Mouse (Mus musculus) layer of hippocampus, adult 18-20 months (tissue): ENCODE measurements at regions not wholly inside any gene's neighbourhood (a gene's known extent, or its start where the extent isn't known, plus 50 kb on each side); places are given as distances from the start of the nearest gene placed in this dataset.

ENCODE experiments used
- DNase-seq, 2 experiments: peaks; one replicate each; pipeline ENCODE4 v3.0.0; 2022; ENCODE audit warnings: low spot score in 2 of 2

GRCm38 (mm10) chr14:54185265-54185830, 68.6 kb downstream of the Dad1 start:
- no peak for DNase-seq

GRCm38 (mm10) chr14:54183873-54184272, 70.0 kb downstream of the Dad1 start:
- no peak for DNase-seq

GRCm38 (mm10) chr14:54182838-54183237, 71.1 kb downstream of the Dad1 start:
- no peak for DNase-seq

DNA sequence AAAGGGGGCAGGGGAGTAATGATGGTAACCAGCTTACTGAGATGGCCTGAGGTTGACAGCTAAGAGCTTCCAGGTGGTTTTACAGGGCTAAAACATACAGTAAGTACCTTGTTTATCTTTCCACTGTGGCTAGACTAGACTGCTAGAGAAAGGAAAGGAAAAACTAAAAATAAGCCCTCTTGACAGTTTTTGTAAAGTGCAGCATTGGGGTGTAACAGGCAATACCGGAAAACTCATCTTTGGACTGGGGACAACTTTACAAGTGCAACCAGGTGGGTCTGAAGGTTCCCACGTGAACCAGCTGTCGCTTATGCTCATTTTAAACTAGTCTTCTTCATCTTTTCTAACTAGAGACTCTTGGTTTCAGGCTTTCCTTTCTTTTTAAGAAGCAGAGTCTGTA, 72.6 kb downstream of the Dad1 start:
- DNase-seq = no peak

GRCm38 (mm10) chr14:54180754-54181153, 73.2 kb downstream of the Dad1 start:
- no peak for DNase-seq

- DNase-seq = no peak
Measured at GRCm38 (mm10) chr14:54180271-54180670, 73.6 kb downstream of the Dad1 start.

DNA sequence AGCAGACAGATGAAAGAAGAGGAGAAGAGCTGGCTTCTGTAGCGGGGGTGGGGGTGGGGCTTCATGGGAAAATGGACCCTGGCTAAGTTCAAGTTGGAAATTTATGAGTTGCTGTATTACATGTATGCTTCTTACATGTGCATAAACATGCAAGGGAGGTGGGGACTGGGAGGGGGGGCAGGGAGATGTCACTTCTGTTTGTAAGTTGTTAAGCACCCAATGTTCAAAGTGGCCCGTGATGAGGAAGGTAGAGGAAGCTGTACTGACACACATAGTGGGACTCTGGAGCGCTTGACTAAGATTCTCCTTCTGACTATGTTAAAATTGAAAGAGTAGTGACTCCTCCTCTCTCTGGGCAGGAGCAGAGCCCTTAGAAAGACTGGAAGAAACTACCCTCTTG, 75.0 kb downstream of the Dad1 start:
- no peak for DNase-seq

- no peak for DNase-seq
Measured at GRCm38 (mm10) chr14:54176469-54176868, 77.4 kb downstream of the Dad1 start.

GRCm38 (mm10) chr14:54175476-54175875, 78.4 kb downstream of the Dad1 start:
- no peak for DNase-seq

- no peak for DNase-seq
Measured at GRCm38 (mm10) chr14:54173316-54173715, 80.6 kb downstream of the Dad1 start.

DNA sequence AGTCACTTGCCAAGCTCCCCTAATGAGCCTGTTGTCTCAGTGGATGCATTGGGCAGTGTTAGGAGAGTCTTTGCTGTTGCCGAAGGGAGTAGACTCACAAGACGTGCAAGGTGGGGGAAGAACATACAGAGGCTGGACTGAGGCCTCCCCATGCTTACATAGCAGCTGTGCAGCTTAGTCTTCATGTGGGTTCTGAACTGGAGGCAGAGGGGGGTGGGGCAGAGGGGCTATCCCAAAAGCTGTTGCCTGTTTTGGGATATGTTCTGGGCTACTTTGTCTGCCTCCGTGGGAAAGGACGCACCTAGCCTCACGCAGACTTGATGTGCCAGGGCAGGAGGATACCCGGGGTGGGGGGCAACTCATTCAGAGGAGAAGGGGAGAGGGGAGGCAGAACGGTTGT, 84.7 kb downstream of the Dad1 start:
- DNase-seq = no peak

GRCm38 (mm10) chr14:54168414-54168931, 85.4 kb downstream of the Dad1 start:
- DNase-seq = no peak

- DNase-seq = peak; percentile 8 to 18
Measured at GRCm38 (mm10) chr14:54166057-54166456, 87.8 kb downstream of the Dad1 start.

DNA sequence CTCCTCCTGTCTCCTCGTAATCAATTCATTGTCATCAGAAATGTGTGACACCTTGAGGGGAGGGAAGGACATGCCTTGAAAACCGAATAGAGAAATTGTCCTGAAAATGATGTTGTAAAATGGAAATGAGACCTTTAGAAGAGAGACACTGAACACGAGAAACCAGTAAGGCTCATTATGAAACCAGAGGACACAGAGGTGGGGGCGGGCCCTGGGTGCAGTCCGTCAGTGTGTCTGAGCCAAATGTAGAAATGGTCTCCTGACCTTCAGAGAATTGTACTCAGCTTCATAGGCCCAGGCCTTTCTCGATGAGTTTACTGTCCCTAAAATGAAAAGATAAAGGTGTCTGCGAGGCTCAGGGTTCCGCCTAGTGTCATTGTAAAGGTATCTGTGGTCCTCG, 89.0 kb downstream of the Dad1 start:
- no peak for DNase-seq

- DNase-seq = peak in 1 of 2 experiments; percentile 13
Measured at GRCm38 (mm10) chr14:54161916-54162315, 92.0 kb downstream of the Dad1 start.

DNA sequence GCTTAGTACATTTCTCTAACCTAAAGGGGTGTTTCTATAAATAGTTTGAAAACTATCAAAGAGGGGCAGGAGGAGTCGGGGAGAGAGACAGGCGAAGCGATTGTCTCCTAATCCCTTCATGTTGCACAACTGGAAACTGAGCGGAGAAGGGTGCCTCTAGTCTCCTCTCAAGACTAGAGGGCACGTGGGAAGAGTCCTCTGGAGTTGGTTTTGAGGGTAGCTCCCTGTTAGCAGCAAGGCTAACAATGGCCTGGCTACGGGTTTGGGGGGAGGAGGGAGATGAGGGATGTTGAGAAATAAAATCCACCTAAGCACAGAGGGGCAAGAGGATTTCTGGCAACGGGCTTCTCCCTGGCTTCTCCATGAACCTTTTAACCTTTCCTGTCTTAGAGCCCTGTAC, 92.7 kb downstream of the Dad1 start:
- DNase-seq = no peak

DNA sequence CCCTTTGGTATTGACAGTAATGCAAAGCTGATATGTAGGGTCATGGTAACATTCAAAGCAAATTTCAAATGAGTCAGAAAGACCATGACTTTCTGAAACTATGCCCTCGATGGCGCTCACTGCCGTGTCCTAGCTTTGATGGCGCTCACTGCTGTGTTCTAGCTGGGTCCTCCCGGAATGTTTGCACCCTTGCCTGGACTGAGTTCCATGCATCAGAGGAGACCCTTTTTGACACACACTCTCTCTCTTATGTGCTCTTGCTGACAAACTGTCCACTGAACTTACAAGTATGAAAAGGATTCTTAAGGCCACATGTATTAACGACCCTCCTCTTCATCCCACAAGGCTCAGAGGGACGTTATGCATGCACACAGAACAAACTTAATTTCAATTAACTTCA, 94.1 kb downstream of the Dad1 start:
- DNase-seq = no peak

GRCm38 (mm10) chr14:54158214-54158965, 95.5 kb downstream of the Dad1 start:
- no peak for DNase-seq

GRCm38 (mm10) chr14:54156536-54156935, 97.4 kb downstream of the Dad1 start:
- DNase-seq = no peak

DNA sequence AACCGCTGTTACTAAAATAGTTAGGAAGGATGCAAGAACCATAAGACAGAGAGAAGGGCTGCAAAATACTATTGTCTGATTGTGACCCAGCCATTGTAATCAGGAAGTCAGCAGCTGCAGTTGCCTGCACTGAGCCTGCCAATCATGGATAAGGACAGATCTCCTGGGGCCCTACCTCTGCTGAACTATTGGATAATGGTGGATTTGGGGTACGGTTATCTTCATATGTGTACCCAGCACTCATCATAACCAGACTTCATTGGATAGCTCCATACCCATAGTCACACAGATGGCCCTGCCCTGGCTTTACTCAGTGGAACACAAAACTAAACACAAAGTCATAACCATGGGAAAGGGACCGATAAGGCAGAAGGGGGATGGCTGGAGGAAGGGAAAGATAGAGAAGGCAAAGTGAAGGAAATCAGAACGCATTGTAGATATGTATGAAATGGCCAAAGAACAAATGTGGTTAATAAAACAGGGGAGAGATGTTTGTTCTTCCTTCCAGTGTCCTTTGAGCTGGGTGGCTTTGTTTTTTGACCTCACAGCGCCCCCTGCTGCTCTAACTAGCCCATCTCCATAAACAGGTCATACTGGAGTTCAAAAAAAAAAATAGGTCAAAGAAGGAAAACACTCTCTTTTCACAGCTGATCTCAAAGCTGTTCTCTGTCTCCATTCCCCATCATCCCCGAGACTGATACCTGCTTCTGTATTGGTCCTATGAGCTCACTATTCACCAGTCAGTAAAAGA, 101.2 kb downstream of the Dad1 start:
- DNase-seq = peak; percentile 16 to 74

DNA sequence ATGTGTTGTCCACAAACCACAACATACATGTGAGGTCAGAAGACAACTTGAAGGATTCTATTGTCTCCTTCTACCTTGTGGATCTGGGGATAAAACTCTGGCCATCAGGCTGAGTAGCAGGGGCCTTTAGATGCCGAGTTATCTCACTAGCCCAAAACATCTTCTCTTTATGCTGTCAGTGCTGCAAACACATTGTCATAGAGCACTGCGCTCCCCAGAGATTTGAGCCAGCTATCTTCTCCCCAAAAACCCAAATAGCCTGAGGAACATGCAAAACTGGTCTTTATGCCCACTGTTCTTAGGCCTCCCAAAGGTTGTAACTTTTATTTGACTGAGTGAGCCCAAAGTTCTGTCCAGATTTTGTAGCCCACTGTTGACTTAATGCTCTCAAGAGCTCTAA, 102.0 kb downstream of the Dad1 start:
- DNase-seq = no peak

- DNase-seq = no peak
Measured at GRCm38 (mm10) chr14:54151272-54151671, 102.6 kb downstream of the Dad1 start.
